Mouse (Mus musculus): ENCODE data around the gene Gm44511. TPM values are rescaled to one million over a fixed set of nuclear protein-coding genes. Genes with fewer than 3 reads are reported as not detected.

The Gm44511 gene
- total and polyA plus RNA-seq, 2 experiments from 2014 or later: not detected

GRCm38 (mm10) chr6:128837454-128838341 lies 11.6 kb upstream of the Gm44511 start:
- DNase-seq (ENCODE audit: low spot score): peak; percentile 62
- TF ChIP-seq CTCF (IDR thresholded peaks at IDR 0.05; ENCODE audit: low read depth): no peak
- no peaks in the 10 kb centered on the region for H3K9me3 ChIP-seq (ENCODE audit: low read length)
- H3K9ac ChIP-seq (replicated peaks; ENCODE audit: low read length): peak overlapping the region; percentile 88
- H3K4me2 ChIP-seq (ENCODE audit: low read depth, low read length): peak overlapping the region; percentile 81
- peak; percentile 48 for ATAC-seq
- H3K4me1 ChIP-seq (ENCODE audit: insufficient read depth, low read length): no peaks in the 10 kb centered on the region
- no peaks in the 10 kb centered on the region for H3K27me3 ChIP-seq (ENCODE audit: insufficient read depth, low read length)
- peak overlapping the region; percentile 88 for H3K4me3 ChIP-seq (ENCODE audit: low read length)
- peak overlapping the region; percentile 94 for H3K27ac ChIP-seq
- no peaks in the 10 kb centered on the region for H3K36me3 ChIP-seq (ENCODE audit: insufficient read depth, low read length)
- WGBS: 2% methylated on average over 14 of the region's 14 CpGs

DNA sequence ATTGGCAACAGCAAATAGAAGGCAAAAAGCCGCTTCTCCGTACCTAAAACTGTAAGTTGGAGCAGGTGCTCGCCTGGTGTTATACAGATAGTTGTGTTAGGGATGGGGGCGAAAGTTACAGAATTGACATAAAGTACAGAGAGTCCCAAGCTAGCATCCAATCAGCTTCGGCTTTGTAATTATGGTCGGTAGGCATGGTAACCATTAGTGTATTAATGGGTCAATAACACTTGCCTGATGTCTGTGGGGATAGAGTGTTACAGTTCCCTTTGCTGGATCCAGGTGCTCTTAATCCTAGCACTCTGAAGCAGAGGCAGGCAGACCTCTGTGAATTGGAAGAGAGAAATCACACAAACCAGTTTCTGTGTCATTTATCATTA lies 10.8 kb upstream of the Gm44511 start:
- ATAC-seq (no peak), DNase-seq (ENCODE audit: low spot score) (peak; percentile 11)
- Histone ChIP-seq H3K4me3 (ENCODE audit: low read length) (peak overlapping the region; percentile 88), H3K36me3 (ENCODE audit: insufficient read depth, low read length) (no peaks in the 10 kb centered on the region), H3K27me3 (ENCODE audit: insufficient read depth, low read length) (no peaks in the 10 kb centered on the region), H3K9me3 (ENCODE audit: low read length) (no peaks in the 10 kb centered on the region), H3K4me1 (ENCODE audit: insufficient read depth, low read length) (no peaks in the 10 kb centered on the region), H3K27ac (peak overlapping the region; percentile 94), H3K9ac (replicated peaks; ENCODE audit: low read length) (peak overlapping the region; percentile 88; the same call in 1 of the 2 replicates), H3K4me2 (ENCODE audit: low read depth, low read length) (peak overlapping the region; percentile 81)
- WGBS: 86% methylated on average over 6 of the region's 6 CpGs
- TF ChIP-seq CTCF (IDR thresholded peaks at IDR 0.05; ENCODE audit: low read depth): no peak

DNA sequence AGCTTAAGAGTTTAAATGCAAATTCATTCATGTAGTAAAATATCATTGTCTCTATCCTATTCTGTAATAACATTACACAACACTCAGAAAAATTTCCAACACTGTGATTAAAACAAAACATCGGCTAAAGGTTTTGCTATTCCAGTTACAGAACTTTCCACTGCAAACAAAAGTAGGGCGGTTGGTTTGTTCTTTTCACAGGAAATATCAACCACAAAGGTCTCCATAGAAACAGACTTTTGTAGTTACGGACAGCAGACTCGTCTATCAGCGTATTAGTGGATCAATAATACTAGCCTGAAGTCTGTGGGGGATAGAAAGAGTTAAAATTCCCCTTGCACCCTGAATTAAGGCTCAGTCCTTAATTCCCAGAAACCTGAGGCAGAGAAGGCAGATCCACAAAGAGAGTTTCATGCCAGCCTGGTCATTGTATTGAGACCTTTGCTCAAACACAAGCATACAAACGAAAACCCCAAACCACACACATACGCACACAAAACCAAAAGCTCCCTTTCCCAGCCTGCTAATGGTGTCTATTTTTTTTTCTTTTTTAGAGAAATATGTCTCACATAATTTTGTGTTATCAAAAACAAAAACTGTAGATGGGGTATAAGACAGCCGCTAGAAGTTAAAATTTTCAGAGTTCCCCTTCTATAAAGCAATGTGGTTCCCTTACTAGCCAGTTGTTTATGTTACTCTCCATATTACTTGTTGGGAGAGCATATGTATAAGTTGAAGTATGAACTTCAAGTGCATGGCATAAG lies 10.3 kb upstream of the Gm44511 start:
- no peaks in the 10 kb centered on the region for H3K4me1 ChIP-seq (ENCODE audit: insufficient read depth, low read length)
- no peaks in the 10 kb centered on the region for H3K9me3 ChIP-seq (ENCODE audit: low read length)
- no peak overlapping the region for H3K4me2 ChIP-seq (ENCODE audit: low read depth, low read length)
- no peak overlapping the region for H3K27ac ChIP-seq
- H3K36me3 ChIP-seq (ENCODE audit: insufficient read depth, low read length): no peaks in the 10 kb centered on the region
- no peak for ATAC-seq
- H3K9ac ChIP-seq (replicated peaks; ENCODE audit: low read length): no peak overlapping the region
- H3K27me3 ChIP-seq (ENCODE audit: insufficient read depth, low read length): no peaks in the 10 kb centered on the region
- no peak overlapping the region for H3K4me3 ChIP-seq (ENCODE audit: low read length)
- 61% methylated on average over 8 of the region's 8 CpGs for WGBS
- no peak for DNase-seq (ENCODE audit: low spot score)
- TF ChIP-seq CTCF (IDR thresholded peaks at IDR 0.05; ENCODE audit: low read depth): no peak

- ATAC-seq: no peak
- WGBS: 86% methylated on average over 4 of the region's 4 CpGs
- H3K36me3 ChIP-seq (ENCODE audit: insufficient read depth, low read length): no peaks in the 10 kb centered on the region
- no peak for TF ChIP-seq CTCF (IDR thresholded peaks at IDR 0.05; ENCODE audit: low read depth)
- no peak for DNase-seq (ENCODE audit: low spot score)
- H3K27ac ChIP-seq: no peak overlapping the region
- no peak overlapping the region for H3K9ac ChIP-seq (replicated peaks; ENCODE audit: low read length)
- H3K9me3 ChIP-seq (ENCODE audit: low read length): no peaks in the 10 kb centered on the region
- H3K27me3 ChIP-seq (ENCODE audit: insufficient read depth, low read length): no peaks in the 10 kb centered on the region
- H3K4me2 ChIP-seq (ENCODE audit: low read depth, low read length): no peak overlapping the region
- no peak overlapping the region for H3K4me3 ChIP-seq (ENCODE audit: low read length)
- H3K4me1 ChIP-seq (ENCODE audit: insufficient read depth, low read length): no peaks in the 10 kb centered on the region
Measured at GRCm38 (mm10) chr6:128835571-128835970, 9.5 kb upstream of the Gm44511 start.

DNA sequence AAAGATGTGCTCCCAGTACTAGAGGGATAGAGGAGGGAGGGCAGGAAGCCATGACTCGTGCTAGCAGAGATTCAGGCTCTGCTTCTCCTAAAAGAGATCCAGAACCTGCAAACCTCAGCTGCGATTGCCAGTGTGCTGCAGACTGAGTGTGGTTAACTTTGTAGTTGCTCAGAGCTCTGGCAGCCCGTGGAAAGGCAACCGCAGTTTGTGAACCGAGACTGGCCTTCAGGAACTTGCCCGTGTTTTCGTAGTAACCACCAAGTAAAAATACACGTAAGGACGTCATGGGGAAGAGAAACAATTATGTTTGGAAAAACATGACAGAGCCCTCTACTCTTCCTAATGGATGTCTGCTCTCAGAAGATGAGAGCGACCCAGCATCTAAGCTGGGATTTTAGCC lies 6.9 kb upstream of the Gm44511 start:
- Histone ChIP-seq H3K4me3 (ENCODE audit: low read length) (no peak overlapping the region), H3K4me2 (ENCODE audit: low read depth, low read length) (no peak overlapping the region), H3K27ac (no peak overlapping the region), H3K36me3 (ENCODE audit: insufficient read depth, low read length) (no peaks in the 10 kb centered on the region), H3K9ac (replicated peaks; ENCODE audit: low read length) (no peak overlapping the region), H3K9me3 (ENCODE audit: low read length) (no peaks in the 10 kb centered on the region), H3K4me1 (ENCODE audit: insufficient read depth, low read length) (no peaks in the 10 kb centered on the region), H3K27me3 (ENCODE audit: insufficient read depth, low read length) (no peaks in the 10 kb centered on the region)
- DNase-seq (ENCODE audit: low spot score) (no peak), ATAC-seq (no peak)
- TF ChIP-seq CTCF (IDR thresholded peaks at IDR 0.05; ENCODE audit: low read depth): no peak
- 86% methylated on average over 10 of the region's 10 CpGs for WGBS

DNA sequence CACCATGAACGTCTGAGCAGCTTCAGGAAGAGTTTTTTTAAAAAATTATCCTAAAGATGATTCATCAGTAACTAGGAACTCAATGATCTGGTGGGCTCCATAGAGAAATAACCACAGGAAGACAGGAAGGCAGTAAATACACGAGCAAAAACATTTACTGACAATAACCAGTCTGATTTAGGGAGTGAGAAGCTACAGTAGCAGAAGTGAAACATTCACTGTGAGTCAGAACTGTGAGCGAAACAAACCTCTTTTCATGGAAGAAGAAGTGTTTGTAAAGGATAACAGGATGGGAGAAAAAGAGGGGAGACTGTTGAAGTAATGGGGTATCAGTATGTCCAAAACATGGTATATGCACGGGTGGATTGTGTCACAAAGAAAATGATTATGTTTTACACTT lies 3.7 kb upstream of the Gm44511 start:
- WGBS: 69% methylated on average over 4 of the region's 4 CpGs

More for the DNA sequence above, 3.7 kb upstream of the Gm44511 start:
- H3K4me1 ChIP-seq (ENCODE audit: insufficient read depth, low read length): no peaks in the 10 kb centered on the region
- H3K9ac ChIP-seq (replicated peaks; ENCODE audit: low read length): no peak overlapping the region
- DNase-seq (ENCODE audit: low spot score) (no peak), ATAC-seq (no peak)
- no peaks in the 10 kb centered on the region for H3K36me3 ChIP-seq (ENCODE audit: insufficient read depth, low read length)
- H3K4me3 ChIP-seq (ENCODE audit: low read length): no peak overlapping the region
- H3K27ac ChIP-seq: no peak overlapping the region
- no peak overlapping the region for H3K4me2 ChIP-seq (ENCODE audit: low read depth, low read length)
- no peaks in the 10 kb centered on the region for H3K9me3 ChIP-seq (ENCODE audit: low read length)
- TF ChIP-seq CTCF (IDR thresholded peaks at IDR 0.05; ENCODE audit: low read depth): no peak
- H3K27me3 ChIP-seq (ENCODE audit: insufficient read depth, low read length): no peaks in the 10 kb centered on the region

Data from hindbrain, postnatal 0 days (tissue).